Mouse (Mus musculus) myocyte (in vitro differentiated cells): ENCODE data around the gene Mettl17.
"Not testable (repeated sequence)": the region's sequence is repeated elsewhere in the genome, so short reads cannot be mapped to it uniquely, and the experiment has no call there.

Source experiments
- CEBPB ChIP-seq: IDR thresholded peaks from 2 replicates; pipeline ENCODE4 v1.6.1; 2011; ENCODE audit warnings: mild to moderate bottlenecking, moderate library complexity; ENCODE audit not compliant: poor library complexity, insufficient read depth, severe bottlenecking
- E2F4 ChIP-seq: IDR thresholded peaks from one replicate; pipeline ENCODE4 v1.6.1; 2011; ENCODE audit warnings: mild to moderate bottlenecking, control low read depth, moderate library complexity; ENCODE audit not compliant: insufficient read depth
- MAX ChIP-seq: IDR thresholded peaks from one replicate; pipeline ENCODE4 v1.6.1; 2011; ENCODE audit warnings: low read depth, mild to moderate bottlenecking, control low read depth
- MYOD1 ChIP-seq, 3 experiments: IDR thresholded peaks; one replicate each; pipeline ENCODE4 v1.6.1; 2011; ENCODE audit warnings: control low read depth in 2 of 3, low read depth in 2 of 3, mild to moderate bottlenecking in 2 of 3, moderate library complexity in 1 of 3; ENCODE audit not compliant: insufficient read length in 2 of 3, control insufficient read depth in 1 of 3
- MYOG ChIP-seq, 3 experiments: IDR thresholded peaks; one replicate each; pipeline ENCODE4 v1.6.1; 2011; ENCODE audit warnings: control low read depth in 2 of 3, low read depth in 2 of 3, mild to moderate bottlenecking in 2 of 3; ENCODE audit not compliant: insufficient read length in 2 of 3, control insufficient read depth in 1 of 3, insufficient read depth in 1 of 3
- POLR2A ChIP-seq: IDR thresholded peaks from one replicate; pipeline ENCODE4 v1.6.1; 2011; ENCODE audit warnings: low read depth, mild to moderate bottlenecking, control low read depth, moderate library complexity; ENCODE audit not compliant: insufficient read length
- POLR2AphosphoS2 ChIP-seq: IDR thresholded peaks from one replicate; pipeline ENCODE4 v1.6.1; 2011; ENCODE audit warnings: low read depth, control low read depth; ENCODE audit not compliant: insufficient read length
- REST ChIP-seq: IDR thresholded peaks from one replicate; pipeline ENCODE4 v1.6.1; 2011; ENCODE audit warnings: mild to moderate bottlenecking, control low read depth, moderate library complexity; ENCODE audit not compliant: insufficient read depth, insufficient read length
- SRF ChIP-seq: IDR thresholded peaks from one replicate; pipeline ENCODE4 v1.6.1; 2011; ENCODE audit warnings: low read depth; ENCODE audit not compliant: control insufficient read depth, insufficient read length
- TCF12 ChIP-seq: IDR thresholded peaks from one replicate; pipeline ENCODE4 v1.6.1; 2011; ENCODE audit warnings: mild to moderate bottlenecking, control low read depth; ENCODE audit not compliant: poor library complexity, insufficient read depth, severe bottlenecking
- TCF3 ChIP-seq: IDR thresholded peaks from one replicate; pipeline ENCODE4 v1.6.1; 2011; ENCODE audit warnings: low read depth, control low read depth; ENCODE audit not compliant: insufficient read length
- USF1 ChIP-seq: IDR thresholded peaks from one replicate; pipeline ENCODE4 v1.6.1; 2011; ENCODE audit warnings: low read depth, mild to moderate bottlenecking, control low read depth, moderate library complexity

GRCm38 (mm10) chr14:51838480-51838879 lies 46.2 kb upstream of the Mettl17 start:
- TF ChIP-seq POLR2A; MAX; SRF; MYOD1 (IDR thresholded peaks at IDR 0.05; ENCODE audit: control insufficient read depth in 1 of 3, insufficient read length in 2 of 3, low read depth in 2 of 3); TCF12; E2F4; CEBPB; POLR2AphosphoS2; MYOG (IDR thresholded peaks at IDR 0.05; ENCODE audit: control insufficient read depth in 1 of 3, insufficient read depth in 1 of 3, insufficient read length in 2 of 3, low read depth in 2 of 3); USF1; REST; TCF3: not testable (repeated sequence)
